Comparison of ENCODE assay signal across 14 mouse cellular contexts in the genomic region with DNA sequence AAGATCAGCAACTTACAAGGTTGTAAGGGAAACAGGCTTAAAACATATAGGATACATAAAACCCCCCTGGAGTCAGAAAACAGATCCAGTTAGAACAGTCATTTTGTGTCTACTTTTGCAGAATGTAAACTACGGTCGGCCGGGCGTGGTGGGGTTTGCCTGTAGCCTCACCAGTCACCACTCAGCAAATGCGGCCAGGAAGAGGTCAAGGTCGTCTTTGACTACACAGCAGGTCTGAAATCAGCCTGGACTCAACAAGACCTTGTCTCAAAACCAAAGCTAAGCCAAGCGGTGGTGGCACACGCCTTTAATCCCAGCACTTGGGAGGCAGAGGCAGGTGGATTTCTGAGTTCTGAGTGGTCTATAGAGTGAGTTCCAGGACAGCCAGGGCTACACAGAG.
"Had no signal": no experiment of that assay in that cellular context is flagged by ENCODE, and none has a peak within 500 bp of the region (broad histone marks: within the 10 kb centered on the region; RNA-seq: fewer than 3 reads in every experiment).

No protein-coding gene starts in this region.

- DNase-seq: gastrocnemius, postnatal 14 days; gastrocnemius, postnatal 36 days; heart, adult 18-20 months; heart, postnatal 10 days; kidney, adult 11 months; kidney, adult 2 months; kidney, adult 9 months; kidney, postnatal 14 days; kidney, postnatal 36 days; layer of hippocampus, adult 9-11 months; layer of hippocampus, postnatal 36 days; liver; liver, embryonic 13.5 days; liver, postnatal 0 days had no signal
